Mouse (Mus musculus): ENCODE measurements around the gene Siva1. TPM values are rescaled to one million over a fixed set of nuclear protein-coding genes. Genes with fewer than 3 reads are reported as not detected.

Gene Siva1
- 84.7 and 89.5 TPM in 2 replicates for polyA plus RNA-seq (2015; fragmentation: Nextera tagmentation; extraction: Ambion mirVana)

DNA sequence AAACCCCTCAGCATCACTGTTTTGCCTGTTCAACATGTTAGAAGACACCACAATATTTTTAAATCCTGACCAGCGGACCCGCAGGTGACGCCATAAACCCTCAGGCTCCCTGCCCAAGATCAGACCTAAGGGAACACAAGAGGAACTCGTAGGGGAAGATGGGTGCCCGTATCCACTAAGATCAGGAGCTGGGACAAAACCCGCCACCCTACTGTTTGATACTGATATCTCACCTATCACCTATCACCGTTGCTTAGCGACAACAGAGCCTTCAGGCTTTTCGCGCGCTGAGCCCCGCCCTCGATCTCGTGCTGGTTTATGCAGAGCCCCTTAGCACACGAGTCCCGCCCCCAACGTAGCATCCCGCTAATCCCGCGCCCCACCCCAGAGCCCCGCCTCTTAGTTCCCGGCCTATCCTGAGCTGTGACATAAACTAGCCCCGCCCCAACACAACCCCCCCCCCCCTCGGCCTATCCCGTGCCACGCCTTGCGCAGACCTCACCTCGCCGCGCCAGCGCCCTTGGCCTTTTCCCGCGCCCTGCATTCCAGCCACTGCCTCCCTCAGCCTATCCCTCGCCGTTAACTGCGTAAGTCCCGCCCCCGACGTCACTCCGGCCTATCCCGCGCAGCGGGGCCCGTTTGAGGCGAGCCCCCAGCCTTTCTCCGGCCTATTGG, at the start of gene Siva1:
Siva1 (plus strand) TSS at position 500 of the 675 bp plus-strand sequence.
- Histone ChIP-seq H3K9me3 (replicated peaks; ENCODE audit: control insufficient read depth, low read length) (no peaks in the 10 kb centered on the region), H3K4me3 (ENCODE audit: low read depth, low read length) (peak within 1 kb of the TSS; percentile 83), H3K36me3 (ENCODE audit: control insufficient read depth, insufficient read depth) (peaks cover 11% of the 10 kb centered on the region), H3K27me3 (ENCODE audit: control insufficient read depth, insufficient read depth, low read depth, low read length) (no peaks in the 10 kb centered on the region), H3K27ac (ENCODE audit: low read length) (peak within 1 kb of the TSS; percentile 79), H3K4me1 (ENCODE audit: control insufficient read depth, low read depth, low read length) (peaks cover 17% of the 10 kb centered on the region), H3K4me2 (ENCODE audit: low read depth, low read length) (peak within 1 kb of the TSS; percentile 81), H3K9ac (ENCODE audit: low read depth, low read length) (peak within 1 kb of the TSS; percentile 84)
- WGBS (ENCODE audit: insufficient replicate concordance), result 1% methylated on average over 37 of the region's 46 CpGs
- peak; percentile 95 for ATAC-seq (ENCODE audit: low read depth)

DNA sequence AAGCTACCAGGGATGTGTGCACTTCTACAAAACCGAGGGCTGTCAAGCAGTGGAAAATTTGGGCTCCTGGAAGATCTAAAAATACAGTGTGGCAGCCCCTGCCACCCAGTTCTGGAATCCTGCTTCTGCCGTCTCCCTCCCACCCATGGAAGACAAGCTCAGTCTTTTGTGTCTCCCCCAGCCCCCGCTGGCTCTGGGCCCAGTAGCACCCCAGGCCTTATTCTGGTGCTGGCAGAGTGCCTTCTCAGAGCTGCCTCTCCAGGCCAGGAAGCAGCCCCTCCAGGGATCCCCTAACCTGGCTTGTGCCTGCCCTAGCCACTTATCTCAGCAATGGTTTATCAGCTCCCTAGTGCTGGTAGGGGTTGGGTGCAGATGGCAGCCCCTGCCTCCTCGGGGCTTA, 49.5 kb upstream of the Siva1 start:
- no peak overlapping the region for H3K4me3 ChIP-seq (ENCODE audit: low read depth, low read length)
- 31% methylated on average over 4 of the region's 4 CpGs for WGBS (ENCODE audit: insufficient replicate concordance)
- no peak overlapping the region for H3K4me2 ChIP-seq (ENCODE audit: low read depth, low read length)
- no peaks in the 10 kb centered on the region for H3K36me3 ChIP-seq (ENCODE audit: control insufficient read depth, insufficient read depth)
- H3K27ac ChIP-seq (ENCODE audit: low read length), result no peak overlapping the region; the same call in 1 of the 2 replicates
- H3K9ac ChIP-seq (ENCODE audit: low read depth, low read length), result no peak overlapping the region
- H3K27me3 ChIP-seq (ENCODE audit: control insufficient read depth, insufficient read depth, low read depth, low read length), result no peaks in the 10 kb centered on the region
- no peaks in the 10 kb centered on the region for H3K9me3 ChIP-seq (replicated peaks; ENCODE audit: control insufficient read depth, low read length)
- H3K4me1 ChIP-seq (ENCODE audit: control insufficient read depth, low read depth, low read length), result peaks cover 31% of the 10 kb centered on the region
- no peak for ATAC-seq (ENCODE audit: low read depth)

DNA sequence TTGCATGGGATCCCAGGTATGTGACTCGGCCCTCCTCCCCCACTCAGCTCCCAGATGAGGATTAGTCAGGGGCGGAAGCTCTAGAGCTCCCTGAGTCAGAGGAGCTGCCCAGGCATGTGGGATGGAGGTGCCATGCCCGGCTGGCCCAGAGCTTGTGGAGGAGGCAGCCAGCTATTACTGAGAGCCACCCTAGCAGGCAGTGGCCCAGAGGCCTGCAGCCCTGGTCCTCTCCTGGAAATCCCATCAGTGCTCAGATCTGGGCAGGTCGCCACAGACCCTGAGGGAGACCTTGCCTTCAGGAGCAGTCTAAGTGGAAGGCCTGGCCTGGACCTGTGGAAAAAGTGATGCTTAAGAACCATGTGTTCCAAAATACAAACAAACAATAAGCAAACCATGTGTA, 48.9 kb upstream of the Siva1 start:
- no peaks in the 10 kb centered on the region for H3K9me3 ChIP-seq (replicated peaks; ENCODE audit: control insufficient read depth, low read length)
- WGBS (ENCODE audit: insufficient replicate concordance), result 65% methylated on average over 4 of the region's 4 CpGs
- no peak overlapping the region for H3K4me2 ChIP-seq (ENCODE audit: low read depth, low read length)
- no peak overlapping the region for H3K4me3 ChIP-seq (ENCODE audit: low read depth, low read length)
- H3K4me1 ChIP-seq (ENCODE audit: control insufficient read depth, low read depth, low read length), result peaks cover 27% of the 10 kb centered on the region
- H3K27me3 ChIP-seq (ENCODE audit: control insufficient read depth, insufficient read depth, low read depth, low read length), result no peaks in the 10 kb centered on the region
- H3K36me3 ChIP-seq (ENCODE audit: control insufficient read depth, insufficient read depth), result no peaks in the 10 kb centered on the region
- no peak overlapping the region; the same call in 1 of the 2 replicates for H3K27ac ChIP-seq (ENCODE audit: low read length)
- no peak overlapping the region for H3K9ac ChIP-seq (ENCODE audit: low read depth, low read length)
- no peak for ATAC-seq (ENCODE audit: low read depth)

DNA sequence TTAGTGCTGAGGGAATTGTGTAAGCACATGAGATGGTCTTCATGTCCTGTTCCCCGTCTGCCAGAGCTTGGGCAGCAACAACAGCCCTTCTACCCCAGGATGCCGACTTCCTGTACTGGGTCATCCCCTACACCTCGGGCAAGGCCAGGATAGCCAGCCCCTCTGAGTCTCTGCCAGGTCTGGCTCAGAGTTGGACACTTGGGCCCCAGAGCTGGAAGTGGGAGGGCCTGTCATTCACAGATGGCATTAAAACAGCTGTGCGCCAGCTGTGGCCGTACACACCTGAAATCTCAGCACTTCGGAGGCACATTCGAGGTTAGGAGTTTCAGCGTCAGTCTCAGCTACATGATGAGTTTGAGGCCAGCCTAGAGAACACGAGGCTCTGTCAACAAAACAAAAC, 48.0 kb upstream of the Siva1 start:
- 52% methylated on average over 9 of the region's 9 CpGs for WGBS (ENCODE audit: insufficient replicate concordance)
- no peaks in the 10 kb centered on the region for H3K27me3 ChIP-seq (ENCODE audit: control insufficient read depth, insufficient read depth, low read depth, low read length)
- H3K36me3 ChIP-seq (ENCODE audit: control insufficient read depth, insufficient read depth), result no peaks in the 10 kb centered on the region
- no peak for ATAC-seq (ENCODE audit: low read depth)
- no peak overlapping the region for H3K4me3 ChIP-seq (ENCODE audit: low read depth, low read length)
- H3K27ac ChIP-seq (ENCODE audit: low read length), result no peak overlapping the region
- peaks cover 27% of the 10 kb centered on the region for H3K4me1 ChIP-seq (ENCODE audit: control insufficient read depth, low read depth, low read length)
- no peaks in the 10 kb centered on the region for H3K9me3 ChIP-seq (replicated peaks; ENCODE audit: control insufficient read depth, low read length)
- H3K9ac ChIP-seq (ENCODE audit: low read depth, low read length), result no peak overlapping the region
- no peak overlapping the region for H3K4me2 ChIP-seq (ENCODE audit: low read depth, low read length)

DNA sequence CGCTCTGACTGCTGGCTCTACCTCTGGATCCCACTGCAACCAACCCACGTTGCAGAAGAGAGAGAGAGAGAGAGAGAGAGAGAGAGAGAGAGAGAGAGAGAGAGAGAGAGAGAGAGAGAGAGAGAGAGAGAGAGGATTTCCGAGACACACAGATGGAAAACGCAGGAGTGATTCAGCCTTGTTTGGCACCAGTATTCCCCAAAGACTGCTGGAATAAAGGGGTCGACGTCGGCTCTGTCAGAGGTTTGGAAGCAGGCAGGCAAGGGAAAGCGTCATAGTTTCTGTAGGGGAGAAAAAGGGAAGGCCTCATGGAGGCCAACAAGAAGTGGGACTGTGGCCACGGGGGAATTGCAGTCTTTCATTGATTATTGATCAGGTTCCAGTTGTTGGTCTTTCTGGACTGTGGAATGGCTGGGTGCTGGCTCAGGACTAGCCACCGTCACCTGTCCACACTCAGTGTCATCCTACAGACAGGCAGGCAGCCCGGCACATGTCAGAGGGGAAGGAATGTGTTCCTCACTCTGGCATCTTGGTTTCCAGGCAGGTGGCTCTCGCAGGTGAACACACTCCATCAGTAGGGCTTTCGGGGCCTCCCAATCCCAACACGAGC, 47.5 kb upstream of the Siva1 start:
- no peaks in the 10 kb centered on the region for H3K9me3 ChIP-seq (replicated peaks; ENCODE audit: control insufficient read depth, low read length)
- H3K36me3 ChIP-seq (ENCODE audit: control insufficient read depth, insufficient read depth), result no peaks in the 10 kb centered on the region
- ATAC-seq (ENCODE audit: low read depth), result no peak
- H3K27ac ChIP-seq (ENCODE audit: low read length), result no peak overlapping the region
- 61% methylated on average over 14 of the region's 14 CpGs for WGBS (ENCODE audit: insufficient replicate concordance)
- H3K4me3 ChIP-seq (ENCODE audit: low read depth, low read length), result no peak overlapping the region
- no peak overlapping the region for H3K4me2 ChIP-seq (ENCODE audit: low read depth, low read length)
- H3K27me3 ChIP-seq (ENCODE audit: control insufficient read depth, insufficient read depth, low read depth, low read length), result no peaks in the 10 kb centered on the region
- H3K9ac ChIP-seq (ENCODE audit: low read depth, low read length), result no peak overlapping the region
- peaks cover 27% of the 10 kb centered on the region for H3K4me1 ChIP-seq (ENCODE audit: control insufficient read depth, low read depth, low read length)

DNA sequence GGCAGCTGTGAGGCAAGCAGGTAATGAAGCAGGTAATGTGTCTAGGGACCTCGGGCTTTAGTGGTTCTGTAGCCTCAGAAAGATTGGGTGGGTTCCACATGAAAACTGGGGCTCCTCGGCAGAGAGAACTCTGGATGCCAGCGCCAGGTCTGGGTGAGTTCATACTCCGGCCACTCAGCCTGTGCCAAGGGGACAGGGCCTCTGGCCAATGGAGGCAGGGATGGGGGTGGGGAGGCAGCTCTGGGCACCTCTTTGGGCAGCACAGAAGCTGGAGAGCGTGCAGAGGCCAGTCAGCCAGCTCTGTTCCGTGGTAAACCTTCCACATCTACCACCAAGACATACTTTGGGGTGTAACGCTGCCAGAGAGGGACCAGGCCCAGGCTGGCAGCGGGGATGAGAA, 46.9 kb upstream of the Siva1 start:
- Histone ChIP-seq H3K4me2 (ENCODE audit: low read depth, low read length) (no peak overlapping the region), H3K4me3 (ENCODE audit: low read depth, low read length) (no peak overlapping the region), H3K9ac (ENCODE audit: low read depth, low read length) (no peak overlapping the region), H3K9me3 (replicated peaks; ENCODE audit: control insufficient read depth, low read length) (no peaks in the 10 kb centered on the region), H3K4me1 (ENCODE audit: control insufficient read depth, low read depth, low read length) (peaks cover 27% of the 10 kb centered on the region), H3K36me3 (ENCODE audit: control insufficient read depth, insufficient read depth) (no peaks in the 10 kb centered on the region), H3K27ac (ENCODE audit: low read length) (no peak overlapping the region), H3K27me3 (ENCODE audit: control insufficient read depth, insufficient read depth, low read depth, low read length) (no peaks in the 10 kb centered on the region)
- 73% methylated on average over 8 of the region's 8 CpGs for WGBS (ENCODE audit: insufficient replicate concordance)
- no peak for ATAC-seq (ENCODE audit: low read depth)

DNA sequence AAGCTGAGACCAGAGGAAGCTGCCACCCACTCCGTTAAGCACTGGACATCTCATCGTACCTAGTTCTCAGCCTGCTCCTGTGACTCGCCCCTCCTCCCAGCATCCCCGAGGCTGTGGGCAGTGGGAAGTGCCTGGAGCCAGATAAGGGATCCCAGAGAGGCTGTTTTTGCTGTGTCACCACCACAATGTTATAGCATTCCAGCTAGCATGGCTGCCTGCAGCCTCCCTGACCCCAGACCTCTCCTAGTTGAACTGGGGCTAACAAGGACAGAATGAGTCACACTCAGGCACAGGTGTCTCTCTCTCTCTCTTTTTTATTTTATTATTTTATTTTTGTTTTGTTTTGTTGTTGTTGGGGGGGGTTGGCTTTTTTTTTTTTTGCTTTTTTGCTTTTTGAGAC, 45.3 kb upstream of the Siva1 start:
- WGBS (ENCODE audit: insufficient replicate concordance), result 3% methylated on average over 4 of the region's 4 CpGs
- Histone ChIP-seq H3K9me3 (replicated peaks; ENCODE audit: control insufficient read depth, low read length) (no peaks in the 10 kb centered on the region), H3K4me2 (ENCODE audit: low read depth, low read length) (no peak overlapping the region), H3K36me3 (ENCODE audit: control insufficient read depth, insufficient read depth) (no peaks in the 10 kb centered on the region), H3K9ac (ENCODE audit: low read depth, low read length) (no peak overlapping the region), H3K4me3 (ENCODE audit: low read depth, low read length) (no peak overlapping the region), H3K27ac (ENCODE audit: low read length) (no peak overlapping the region), H3K4me1 (ENCODE audit: control insufficient read depth, low read depth, low read length) (peaks cover 20% of the 10 kb centered on the region), H3K27me3 (ENCODE audit: control insufficient read depth, insufficient read depth, low read depth, low read length) (no peaks in the 10 kb centered on the region)
- ATAC-seq (ENCODE audit: low read depth), result peak; percentile 43; the same call in 1 of the 2 replicates

DNA sequence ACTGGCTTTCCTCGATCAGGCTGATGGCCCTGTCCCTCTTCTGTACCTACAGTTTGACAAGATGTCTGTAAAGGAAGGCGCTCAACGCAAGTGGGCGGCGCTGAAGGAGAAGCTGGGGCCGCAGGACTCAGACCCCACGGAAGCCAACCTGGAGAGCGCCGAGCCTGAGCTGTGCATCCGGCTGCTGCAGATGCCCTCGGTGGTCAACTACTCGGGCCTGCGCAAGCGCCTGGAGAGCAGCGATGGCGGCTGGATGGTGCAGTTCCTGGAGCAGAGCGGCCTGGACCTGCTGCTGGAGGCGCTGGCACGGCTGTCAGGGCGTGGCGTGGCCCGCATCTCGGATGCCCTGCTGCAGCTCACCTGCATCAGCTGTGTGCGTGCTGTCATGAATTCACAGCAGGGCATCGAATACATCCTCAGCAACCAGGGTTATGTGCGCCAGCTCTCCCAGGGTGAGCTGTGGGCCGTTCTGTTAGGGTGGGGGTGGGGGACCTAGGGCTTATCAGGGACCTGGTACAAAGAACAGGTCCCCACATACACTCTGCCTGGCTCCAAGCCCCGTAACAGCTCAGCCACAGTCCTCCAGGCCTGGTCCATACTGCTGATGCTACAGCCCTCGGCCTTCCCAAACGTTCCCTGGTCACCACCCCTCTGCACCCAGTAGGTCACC, 44.4 kb upstream of the Siva1 start:
- Histone ChIP-seq H3K27me3 (ENCODE audit: control insufficient read depth, insufficient read depth, low read depth, low read length) (no peaks in the 10 kb centered on the region), H3K36me3 (ENCODE audit: control insufficient read depth, insufficient read depth) (no peaks in the 10 kb centered on the region), H3K4me1 (ENCODE audit: control insufficient read depth, low read depth, low read length) (peaks cover 11% of the 10 kb centered on the region), H3K4me3 (ENCODE audit: low read depth, low read length) (no peak overlapping the region), H3K27ac (ENCODE audit: low read length) (no peak overlapping the region), H3K9ac (ENCODE audit: low read depth, low read length) (no peak overlapping the region), H3K4me2 (ENCODE audit: low read depth, low read length) (no peak overlapping the region), H3K9me3 (replicated peaks; ENCODE audit: control insufficient read depth, low read length) (no peaks in the 10 kb centered on the region)
- WGBS (ENCODE audit: insufficient replicate concordance), result 65% methylated on average over 30 of the region's 30 CpGs
- no peak for ATAC-seq (ENCODE audit: low read depth)

DNA sequence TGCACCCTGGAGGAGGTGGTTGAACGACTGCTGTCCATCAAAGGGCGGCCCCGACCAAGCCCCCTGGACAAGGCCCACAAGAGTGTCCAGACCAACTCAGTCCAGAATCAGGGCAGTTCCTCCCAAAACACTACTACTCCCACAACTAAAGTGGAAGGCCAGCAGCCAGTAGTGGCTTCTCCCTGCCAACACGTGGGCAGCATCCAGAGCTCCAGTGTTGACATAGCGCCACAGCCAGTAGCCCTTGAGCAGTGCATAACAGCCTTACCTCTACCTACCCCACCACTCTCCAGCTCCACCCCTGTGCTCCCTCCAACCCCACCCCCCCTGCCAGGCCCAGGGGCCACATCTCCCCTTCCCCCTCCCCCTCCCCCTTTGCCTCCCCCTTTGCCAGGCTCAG, 40.5 kb upstream of the Siva1 start:
- Histone ChIP-seq H3K4me1 (ENCODE audit: control insufficient read depth, low read depth, low read length) (peaks cover 3% of the 10 kb centered on the region), H3K36me3 (ENCODE audit: control insufficient read depth, insufficient read depth) (no peaks in the 10 kb centered on the region; the same call in 1 of the 2 replicates), H3K4me3 (ENCODE audit: low read depth, low read length) (no peak overlapping the region), H3K9ac (ENCODE audit: low read depth, low read length) (no peak overlapping the region), H3K27ac (ENCODE audit: low read length) (no peak overlapping the region), H3K4me2 (ENCODE audit: low read depth, low read length) (no peak overlapping the region), H3K9me3 (replicated peaks; ENCODE audit: control insufficient read depth, low read length) (no peaks in the 10 kb centered on the region), H3K27me3 (ENCODE audit: control insufficient read depth, insufficient read depth, low read depth, low read length) (no peaks in the 10 kb centered on the region)
- WGBS (ENCODE audit: insufficient replicate concordance), result 73% methylated on average over 5 of the region's 5 CpGs
- ATAC-seq (ENCODE audit: low read depth), result no peak

Measured in liver, embryonic 16.5 days (tissue).